Mouse (Mus musculus): ENCODE results near the gene Ptprd.
"Not testable (repeated sequence)": the region's sequence is repeated elsewhere in the genome, so short reads cannot be mapped to it uniquely, and the experiment has no call there.

Gene Ptprd

GRCm38 (mm10) chr4:76448678-76449465 is 1762.9 kb downstream of the Ptprd start:
- DNase-seq (ENCODE audit: low spot score): no peak

GRCm38 (mm10) chr4:76447396-76447795 is 1764.4 kb downstream of the Ptprd start:
- no peak for DNase-seq (ENCODE audit: low spot score)

- no peak for DNase-seq (ENCODE audit: low spot score)
Observed at GRCm38 (mm10) chr4:76444778-76445177, 1767.0 kb downstream of the Ptprd start.

- no peak for DNase-seq (ENCODE audit: low spot score)
Observed at GRCm38 (mm10) chr4:76443553-76443952, 1768.2 kb downstream of the Ptprd start.

- peak; percentile 41 for DNase-seq (ENCODE audit: low spot score)
Observed at GRCm38 (mm10) chr4:76440791-76441364, 1770.9 kb downstream of the Ptprd start.

GRCm38 (mm10) chr4:76438496-76439079 is 1773.2 kb downstream of the Ptprd start:
- DNase-seq (ENCODE audit: low spot score): no peak

- DNase-seq (ENCODE audit: low spot score): no peak
Observed at GRCm38 (mm10) chr4:76438068-76438467, 1773.7 kb downstream of the Ptprd start.

GRCm38 (mm10) chr4:76435920-76436319 is 1775.8 kb downstream of the Ptprd start:
- no peak for DNase-seq (ENCODE audit: low spot score)

GRCm38 (mm10) chr4:76429769-76430168 is 1782.0 kb downstream of the Ptprd start:
- no peak for DNase-seq (ENCODE audit: low spot score)

GRCm38 (mm10) chr4:76427036-76427435 is 1784.7 kb downstream of the Ptprd start:
- not testable (repeated sequence) for DNase-seq (ENCODE audit: low spot score)

GRCm38 (mm10) chr4:76425230-76425575 is 1786.6 kb downstream of the Ptprd start:
- DNase-seq (ENCODE audit: low spot score): no peak

- no peak for DNase-seq (ENCODE audit: low spot score)
Observed at GRCm38 (mm10) chr4:76424324-76425229, 1787.2 kb downstream of the Ptprd start.

GRCm38 (mm10) chr4:76422113-76422512 is 1789.6 kb downstream of the Ptprd start:
- DNase-seq (ENCODE audit: low spot score): no peak

GRCm38 (mm10) chr4:76419641-76420040 is 1792.1 kb downstream of the Ptprd start:
- DNase-seq (ENCODE audit: low spot score): no peak

- no peak for DNase-seq (ENCODE audit: low spot score)
Observed at GRCm38 (mm10) chr4:76417676-76418075, 1794.1 kb downstream of the Ptprd start.

- DNase-seq (ENCODE audit: low spot score): no peak
Observed at GRCm38 (mm10) chr4:76415624-76416023, 1796.1 kb downstream of the Ptprd start.

GRCm38 (mm10) chr4:76414591-76414990 is 1797.2 kb downstream of the Ptprd start:
- DNase-seq (ENCODE audit: low spot score): no peak

- DNase-seq (ENCODE audit: low spot score): no peak
Observed at GRCm38 (mm10) chr4:76410053-76410452, 1801.7 kb downstream of the Ptprd start.

GRCm38 (mm10) chr4:76409159-76409558 is 1802.6 kb downstream of the Ptprd start:
- no peak for DNase-seq (ENCODE audit: low spot score)

- no peak for DNase-seq (ENCODE audit: low spot score)
Observed at GRCm38 (mm10) chr4:76405862-76406454, 1805.8 kb downstream of the Ptprd start.

GRCm38 (mm10) chr4:76403219-76403618 is 1808.5 kb downstream of the Ptprd start:
- DNase-seq (ENCODE audit: low spot score): no peak

GRCm38 (mm10) chr4:76387887-76388286 is 1823.9 kb downstream of the Ptprd start:
- DNase-seq (ENCODE audit: low spot score): no peak
